Mouse (Mus musculus) heart, adult 8-10 months (tissue): ENCODE measurements at regions not wholly inside any gene's neighbourhood (a gene's known extent, or its start where the extent isn't known, plus 50 kb on each side); places are given as distances from the start of the nearest gene placed in this dataset.

ENCODE experiments used
- DNase-seq: peaks from one replicate; pipeline ENCODE4 v3.0.0; 2022; ENCODE audit warnings: low spot score

- DNase-seq = no peak
Measured at GRCm38 (mm10) chr7:124857106-124857505, 587.4 kb upstream of the Kdm8 start.

GRCm38 (mm10) chr7:124861397-124861796, 583.1 kb upstream of the Kdm8 start:
- no peak for DNase-seq

GRCm38 (mm10) chr7:124868133-124868603, 576.3 kb upstream of the Kdm8 start:
- peak; percentile 36 for DNase-seq

- no peak for DNase-seq
Measured at GRCm38 (mm10) chr7:124868621-124869020, 575.9 kb upstream of the Kdm8 start.

DNA sequence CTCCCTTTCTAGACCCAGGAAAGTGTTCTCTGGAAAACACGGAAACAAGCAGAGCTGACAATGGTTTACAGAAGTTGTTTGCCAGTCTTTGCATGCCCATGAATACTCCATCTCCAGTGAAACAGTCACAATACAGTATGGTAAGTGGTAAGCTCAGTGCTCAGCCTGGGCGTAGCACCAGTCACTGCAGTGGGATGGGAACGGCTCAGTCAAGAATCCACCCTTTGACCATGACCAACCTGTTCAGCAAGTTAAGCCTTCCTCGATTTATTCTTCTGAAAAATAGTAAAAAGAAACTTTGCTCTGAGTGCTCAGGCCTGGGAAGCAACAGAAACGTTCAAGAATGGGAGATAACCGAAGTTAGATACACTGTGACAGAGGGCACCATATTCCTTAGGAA, 563.7 kb upstream of the Kdm8 start:
- DNase-seq = no peak

- DNase-seq = no peak
Measured at GRCm38 (mm10) chr7:124907233-124907632, 537.2 kb upstream of the Kdm8 start.

DNA sequence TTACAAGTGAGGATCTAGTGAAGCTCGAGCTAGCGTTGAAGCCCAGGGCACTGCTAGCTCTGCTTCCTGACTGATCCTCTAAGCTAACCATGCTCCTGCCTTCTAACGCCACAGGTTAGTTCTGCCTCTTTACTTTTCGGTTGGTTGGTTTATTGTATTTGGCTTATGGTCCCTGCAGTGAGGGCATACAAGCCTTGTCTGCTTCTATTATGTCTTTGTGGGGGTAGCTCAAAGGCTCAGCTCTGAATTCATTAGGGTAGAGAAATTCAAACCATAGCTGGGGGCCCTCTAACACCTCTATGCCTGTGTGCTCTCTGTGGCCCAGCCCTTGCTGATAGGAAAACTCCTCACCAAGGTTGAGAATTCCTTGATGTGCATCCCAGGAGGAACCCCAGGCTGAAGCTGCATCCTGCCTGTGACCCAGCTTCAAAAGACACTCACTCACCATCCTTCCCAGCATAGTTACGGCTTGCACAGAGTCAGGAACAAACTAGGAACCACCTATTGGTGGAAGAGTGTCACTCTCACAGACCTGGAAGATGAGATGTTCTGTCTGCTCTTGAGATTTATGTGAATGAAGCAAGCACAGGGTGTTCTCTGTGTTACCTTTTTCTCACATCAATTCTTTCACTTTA, 536.7 kb upstream of the Kdm8 start:
- DNase-seq = no peak

DNA sequence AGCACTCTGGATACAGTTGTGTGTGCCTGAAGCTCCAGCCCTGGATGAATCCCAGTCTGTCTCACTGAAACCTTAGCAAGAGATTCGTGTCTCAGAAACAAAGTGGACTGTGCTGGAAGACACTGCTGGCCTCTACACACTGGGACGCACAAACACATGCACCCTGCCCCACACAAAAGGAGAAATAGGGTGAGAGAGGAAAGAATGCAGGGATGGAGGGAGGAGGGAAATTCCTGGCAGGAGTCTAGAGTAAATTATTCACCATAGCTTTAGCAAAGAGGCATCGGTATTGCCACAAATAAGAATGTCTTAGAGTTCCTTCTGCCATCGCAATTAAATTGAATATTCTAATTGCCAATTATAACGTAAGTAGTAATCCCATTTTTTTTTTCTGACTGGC, 530.4 kb upstream of the Kdm8 start:
- no peak for DNase-seq

GRCm38 (mm10) chr7:124914479-124914878, 530.0 kb upstream of the Kdm8 start:
- DNase-seq = no peak

DNA sequence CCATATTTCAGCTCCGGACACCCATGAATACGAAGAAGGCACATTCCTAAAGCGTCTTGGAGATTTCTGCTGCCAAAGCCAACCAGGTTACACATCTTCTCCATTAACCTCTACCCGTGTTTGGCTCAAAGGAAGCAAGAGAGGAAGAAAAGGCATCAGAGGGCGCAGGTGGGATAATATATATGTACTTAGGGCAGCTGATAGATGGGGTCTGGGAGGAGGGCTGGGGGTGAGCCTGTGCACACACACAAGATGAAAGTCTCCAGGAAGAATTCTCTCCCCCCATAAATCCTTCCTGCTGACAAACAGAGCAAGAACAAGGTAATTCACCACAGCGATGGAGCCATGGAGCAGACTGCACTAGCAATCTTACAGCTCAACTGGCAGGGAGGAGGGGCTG, 529.5 kb upstream of the Kdm8 start:
- no peak for DNase-seq

GRCm38 (mm10) chr7:124915637-124916036, 528.8 kb upstream of the Kdm8 start:
- no peak for DNase-seq

DNA sequence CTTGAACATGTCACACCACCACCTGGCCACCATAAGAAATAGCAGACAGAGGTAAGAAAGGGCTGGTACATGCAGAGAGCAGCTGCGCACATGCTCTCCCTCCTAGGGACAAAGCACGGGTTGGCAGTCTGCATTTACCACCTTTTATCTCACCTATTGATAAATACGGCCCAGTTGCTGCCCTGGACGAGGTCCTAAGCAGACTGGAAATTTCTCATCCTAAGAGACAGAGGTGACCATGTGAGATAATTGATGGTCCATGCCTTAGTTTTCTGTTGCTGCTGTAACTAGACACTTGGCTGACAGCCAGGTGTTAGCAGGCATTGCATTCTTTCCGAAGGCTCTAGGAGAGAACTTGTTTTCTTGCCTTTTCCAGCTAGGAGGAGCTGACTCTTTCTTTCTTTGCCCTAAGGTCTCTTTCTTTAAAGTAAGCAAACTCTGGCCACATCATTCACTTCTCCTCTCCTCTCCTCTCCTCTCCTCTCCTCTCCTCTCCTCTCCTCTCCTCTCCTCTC, 526.8 kb upstream of the Kdm8 start:
- no peak for DNase-seq

DNA sequence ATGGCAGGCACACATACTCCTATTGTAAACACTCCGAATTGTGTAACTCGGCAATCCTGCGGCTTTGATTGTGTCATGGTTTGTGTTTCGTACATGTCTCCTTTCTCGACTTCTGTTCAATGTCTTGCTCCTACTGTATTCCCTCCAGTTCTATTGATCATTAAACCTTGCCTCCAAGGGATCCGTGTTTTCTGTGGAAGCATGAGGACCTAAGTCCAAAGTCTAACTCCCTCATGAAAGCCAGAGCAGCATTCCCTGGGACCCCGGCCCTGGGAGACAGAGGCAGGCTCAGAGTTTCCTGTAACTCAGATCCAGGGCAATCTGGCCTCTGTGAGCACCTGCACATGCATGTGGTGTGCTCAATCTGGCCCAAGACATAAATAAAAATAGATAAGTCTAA, 521.7 kb upstream of the Kdm8 start:
- no peak for DNase-seq

DNA sequence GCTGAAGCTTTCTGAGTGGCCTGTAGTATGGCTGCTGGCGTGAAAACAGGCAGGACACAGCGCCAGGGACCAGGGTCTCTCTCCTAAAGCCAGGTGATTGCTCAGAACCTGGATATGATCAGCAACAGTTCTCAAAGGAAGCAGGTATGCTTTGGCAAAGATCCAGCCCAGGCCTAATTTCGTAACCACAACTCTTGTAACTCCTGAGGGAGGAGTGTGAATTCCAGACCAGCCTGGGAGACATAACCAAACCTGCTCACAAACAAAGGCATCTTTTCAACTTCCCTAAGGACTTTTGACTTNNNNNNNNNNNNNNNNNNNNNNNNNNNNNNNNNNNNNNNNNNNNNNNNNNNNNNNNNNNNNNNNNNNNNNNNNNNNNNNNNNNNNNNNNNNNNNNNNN, 510.9 kb upstream of the Kdm8 start:
- no peak for DNase-seq

DNA sequence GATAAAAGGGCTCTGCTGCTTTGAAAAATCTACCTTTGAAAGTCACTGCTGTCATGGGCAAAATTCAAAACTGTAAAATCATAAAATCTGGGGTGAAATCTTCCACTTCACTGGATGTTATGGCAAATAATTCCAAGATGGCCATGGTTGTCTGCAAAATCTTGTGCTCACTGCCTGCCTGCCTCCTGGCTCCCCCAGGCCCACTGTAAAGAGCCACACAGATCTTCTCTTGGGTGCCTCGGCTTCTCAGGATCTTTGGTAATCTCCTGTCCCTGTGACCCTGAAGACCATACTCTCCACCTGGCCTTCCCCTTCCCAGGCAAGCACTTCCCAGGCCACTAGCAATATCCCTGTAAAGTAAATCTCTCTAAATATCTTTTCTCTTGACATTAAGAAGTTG, 505.1 kb upstream of the Kdm8 start:
- DNase-seq = no peak

DNA sequence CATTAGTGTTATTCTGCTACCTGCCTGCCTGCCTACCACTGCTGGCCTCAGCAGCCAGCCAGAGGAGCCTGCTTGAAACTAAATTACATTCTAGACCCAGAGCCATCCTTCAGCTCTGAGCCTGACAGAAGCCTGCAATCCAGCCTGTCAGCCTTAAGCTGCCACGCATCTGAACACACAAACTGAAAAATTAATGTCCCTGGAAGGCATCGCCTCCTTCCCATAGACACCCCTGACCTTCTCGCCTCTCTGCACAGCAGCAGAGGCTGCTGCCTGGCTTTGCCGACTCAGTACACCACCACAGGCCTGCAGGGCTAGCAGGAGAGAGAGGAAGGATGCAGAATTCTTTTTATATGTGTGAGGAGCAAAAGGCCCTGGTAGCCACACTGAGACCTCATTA, 502.9 kb upstream of the Kdm8 start:
- no peak for DNase-seq

DNA sequence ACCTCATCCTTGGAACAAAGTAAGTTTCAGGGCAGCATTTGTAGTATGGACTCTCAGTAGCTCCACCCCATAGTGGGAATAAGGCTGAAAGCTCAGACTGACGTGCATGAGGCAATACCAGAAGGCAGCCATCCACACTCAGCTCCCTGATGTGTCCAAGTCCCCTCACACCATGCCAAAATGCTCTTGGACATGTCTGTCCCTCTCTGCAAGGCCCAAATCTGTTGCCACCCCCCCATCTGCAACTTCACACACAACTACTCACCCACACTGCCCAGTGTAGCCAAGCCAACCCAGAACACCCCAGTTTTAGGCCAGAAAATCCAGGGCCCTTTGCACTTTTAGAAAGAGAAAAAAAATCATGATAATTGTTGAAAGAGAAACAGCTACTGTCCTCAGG, 498.1 kb upstream of the Kdm8 start:
- DNase-seq = no peak

GRCm38 (mm10) chr7:124957329-124957728, 487.1 kb upstream of the Kdm8 start:
- DNase-seq = no peak

DNA sequence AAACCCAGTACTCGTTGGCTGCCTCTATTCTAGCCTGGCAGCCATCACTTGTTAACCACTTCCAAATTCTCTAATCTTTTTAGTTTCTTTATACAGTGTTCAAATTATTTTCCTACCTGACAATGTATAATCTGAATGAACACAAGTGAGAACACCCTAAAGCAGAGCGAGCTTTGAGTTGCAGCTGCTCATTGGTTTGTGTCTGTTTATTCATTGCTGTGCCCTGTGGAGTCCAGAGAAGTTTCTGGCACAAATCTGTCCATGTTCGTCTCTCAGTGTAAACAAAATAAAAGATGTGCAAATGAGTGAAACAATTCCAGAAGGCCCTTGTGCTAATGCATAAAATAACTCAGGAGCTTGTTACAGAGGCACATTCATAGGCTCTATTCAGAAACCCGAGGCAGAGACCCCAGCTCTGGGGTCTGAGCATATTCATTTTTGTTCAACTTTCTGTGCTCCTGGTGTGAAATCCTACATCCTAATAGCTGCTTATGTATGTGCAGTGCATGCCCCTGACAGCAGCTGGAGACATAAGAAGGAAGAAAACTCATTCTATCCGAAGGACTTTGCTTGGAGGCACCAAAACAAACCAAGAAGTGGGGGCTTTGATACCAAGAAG, 469.5 kb upstream of the Kdm8 start:
- DNase-seq = no peak

GRCm38 (mm10) chr7:124989456-124989855, 455.0 kb upstream of the Kdm8 start:
- DNase-seq = no peak

- no peak for DNase-seq
Measured at GRCm38 (mm10) chr7:124990695-124991094, 453.8 kb upstream of the Kdm8 start.

- DNase-seq = no peak
Measured at GRCm38 (mm10) chr7:124996538-124996937, 447.9 kb upstream of the Kdm8 start.

- DNase-seq = no peak
Measured at GRCm38 (mm10) chr7:125000669-125001068, 443.8 kb upstream of the Kdm8 start.

DNA sequence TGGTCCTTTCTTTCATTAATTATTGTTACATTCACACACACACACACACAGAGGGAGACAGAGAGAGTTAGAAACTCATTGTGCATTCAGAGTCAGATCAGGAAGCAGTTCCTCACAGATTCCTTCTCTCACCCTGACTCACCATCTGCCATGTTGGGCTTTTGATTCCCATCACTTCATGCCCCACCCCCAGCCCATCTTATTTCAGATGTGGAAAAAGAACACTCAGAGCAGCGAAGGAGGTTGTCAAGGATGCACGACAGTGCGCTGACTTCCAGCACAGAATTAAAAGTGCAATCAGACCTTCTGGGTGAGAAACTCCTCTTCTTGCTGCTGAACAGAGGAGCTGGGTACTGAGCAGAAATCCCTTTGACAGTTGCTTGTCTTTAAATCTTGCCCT, 438.8 kb upstream of the Kdm8 start:
- DNase-seq = no peak
